Mouse (Mus musculus) liver, embryonic 14.5 days (tissue): Measurements from ENCODE around the gene Npm1.

Experiments used
- CTCF ChIP-seq: IDR thresholded peaks from 2 replicates; pipeline ENCODE4 v1.5.1; 2016; ENCODE audit warnings: antibody characterized with exemption, low read depth, control low read depth
- EP300 ChIP-seq: IDR thresholded peaks from 2 replicates; pipeline ENCODE4 v1.6.1; 2016; ENCODE audit warnings: antibody characterized with exemption, low read depth

GRCm38 (mm10) chr11:33104911-33105316 lies 58.1 kb downstream of the Npm1 start:
- no peak for TF ChIP-seq EP300
- TF ChIP-seq CTCF, result no peak
